Mouse (Mus musculus) lung, adult 2 months (tissue): ENCODE results near the gene Tmbim4.

Experiments used
- CTCF ChIP-seq: fragments of 200-500 bp; IDR thresholded peaks from 2 replicates; pipeline ENCODE4 v1.5.1; 2011; ENCODE audit warnings: mild to moderate bottlenecking, low read length, control low read depth; ENCODE audit not compliant: insufficient read depth
- POLR2A ChIP-seq: fragments of 200-500 bp; IDR thresholded peaks from 2 replicates; pipeline ENCODE4 v1.6.1; 2011; ENCODE audit warnings: low read depth, mild to moderate bottlenecking, control low read depth, low read length, borderline replicate concordance; ENCODE audit errors: extremely low read depth

DNA sequence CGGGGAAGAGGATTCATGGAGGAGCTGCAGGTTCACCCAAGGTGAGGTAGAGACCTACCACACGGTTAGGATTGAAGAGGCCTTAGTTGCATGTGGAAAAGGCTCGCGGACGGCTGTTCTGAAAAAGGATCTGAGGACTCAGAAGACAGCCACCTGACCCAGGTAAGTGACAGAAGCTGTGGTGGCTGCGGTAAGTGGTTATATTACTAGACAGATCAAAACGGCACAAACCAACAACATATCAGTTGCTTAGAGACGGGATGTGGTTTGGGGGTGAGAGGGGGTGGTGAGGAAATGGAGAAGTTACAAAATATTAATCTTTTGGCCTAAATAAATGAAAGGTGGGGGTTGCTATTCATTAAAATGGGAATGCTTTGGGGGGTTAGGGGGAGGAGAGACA is 8.1 kb upstream of the Tmbim4 start:
- no peak for TF ChIP-seq CTCF
- TF ChIP-seq POLR2A = no peak
